Mouse (Mus musculus): ENCODE measurements around the gene Ctnna3. TPM values are rescaled to one million over a fixed set of nuclear protein-coding genes. Genes with fewer than 3 reads are reported as not detected.
"Not testable (repeated sequence)": the region's sequence is repeated elsewhere in the genome, so short reads cannot be mapped to it uniquely, and the experiment has no call there.

Gene Ctnna3
- polyA plus RNA-seq, 1 experiment from 2014 or later: 0.39 TPM

DNA sequence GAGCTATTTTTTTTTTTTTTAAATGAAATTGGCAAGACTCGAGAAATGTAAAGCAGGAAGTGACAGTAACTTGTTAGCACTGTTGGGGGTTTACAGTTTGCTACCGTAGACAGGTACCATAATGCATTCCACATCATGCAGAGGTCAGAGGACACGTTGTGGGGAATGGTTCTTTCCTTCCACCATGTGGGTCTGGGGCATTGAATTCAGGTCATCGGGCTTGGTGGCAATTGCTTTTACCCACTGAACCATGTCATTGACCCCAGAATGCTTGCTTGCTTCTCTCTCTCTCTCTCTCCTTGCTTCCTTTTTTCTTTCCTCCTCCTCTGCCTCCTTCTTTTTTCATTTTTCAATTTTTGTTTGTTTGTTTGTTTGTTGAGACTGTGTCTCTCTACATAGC lies 41.0 kb upstream of the Ctnna3 start:
- no peaks in the 10 kb centered on the region for H3K4me1 ChIP-seq (ENCODE audit: insufficient read depth)
- ATAC-seq (ENCODE audit: insufficient read depth) (no peak), DNase-seq (no peak)
- no peak overlapping the region for H3K27ac ChIP-seq (ENCODE audit: low read depth)
- H3K27me3 ChIP-seq (ENCODE audit: insufficient read depth, low read length): no peaks in the 10 kb centered on the region
- 66% methylated on average over 4 of the region's 4 CpGs for WGBS
- TF ChIP-seq CTCF (IDR thresholded peaks at IDR 0.05; ENCODE audit: low read depth): no peak
- H3K36me3 ChIP-seq (ENCODE audit: insufficient read depth): no peaks in the 10 kb centered on the region
- no peaks in the 10 kb centered on the region for H3K9me3 ChIP-seq (ENCODE audit: low read depth, low read length)
- H3K4me2 ChIP-seq: no peak overlapping the region
- H3K4me3 ChIP-seq (ENCODE audit: low read depth, low read length): no peak overlapping the region
- H3K9ac ChIP-seq: no peak overlapping the region

DNA sequence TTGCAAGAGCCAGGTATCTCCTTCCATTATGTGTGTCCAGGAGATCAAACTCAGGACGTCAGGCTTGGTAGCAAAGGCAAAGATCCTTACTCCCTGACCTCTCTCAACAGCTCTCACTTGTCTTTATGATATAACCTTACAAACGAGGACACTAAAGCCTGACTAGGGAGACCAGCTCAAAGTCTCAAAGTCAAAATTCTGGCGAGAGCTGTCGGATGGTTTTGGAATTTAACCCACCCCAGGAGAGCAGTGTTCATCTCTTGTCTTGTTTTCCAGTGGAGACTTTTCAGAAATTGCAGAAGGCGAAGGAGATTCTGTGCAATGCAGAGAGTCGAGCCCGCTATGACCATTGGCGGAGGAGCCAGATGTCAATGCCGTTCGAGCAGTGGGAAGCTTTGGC lies 32.9 kb upstream of the Ctnna3 start:
- WGBS: 87% methylated on average over 10 of the region's 10 CpGs

DNA sequence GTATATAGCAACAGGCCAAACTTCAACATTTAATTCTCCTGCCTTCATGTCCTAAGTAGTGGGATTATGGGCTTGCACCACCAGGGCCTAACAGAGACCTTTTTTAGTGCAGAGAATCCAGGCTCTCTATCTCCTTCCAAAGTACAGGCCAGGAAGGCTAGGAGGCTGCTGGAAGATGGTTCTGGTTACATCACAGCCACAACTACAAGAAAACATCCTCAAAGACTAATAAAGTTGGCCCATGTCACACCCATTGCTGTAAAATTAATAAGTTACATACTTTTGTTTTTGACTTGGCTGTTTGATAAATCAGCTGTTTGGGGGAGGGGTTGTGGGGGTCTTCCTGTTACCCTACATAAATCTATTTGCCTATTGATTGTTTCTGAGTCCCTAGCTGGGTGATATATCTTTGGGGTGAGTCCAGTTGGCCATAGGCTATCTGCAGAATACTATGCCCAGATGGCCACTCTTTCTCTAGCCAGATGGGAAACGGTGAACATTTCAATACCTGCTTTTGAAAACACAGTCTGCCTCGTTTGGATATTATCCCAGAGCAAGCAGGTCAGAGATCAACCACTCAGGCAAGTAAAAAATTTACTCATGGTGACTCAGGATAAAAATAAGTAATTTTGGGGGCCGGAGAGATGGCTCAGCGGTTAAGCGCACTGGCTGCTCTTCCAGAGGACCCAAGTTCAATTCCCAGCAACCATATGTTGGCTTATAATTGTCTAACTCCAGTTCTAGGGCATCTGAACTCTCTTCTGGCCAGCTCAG lies 27.0 kb upstream of the Ctnna3 start:
- DNase-seq (no peak), ATAC-seq (ENCODE audit: insufficient read depth) (no peak)
- H3K36me3 ChIP-seq (ENCODE audit: insufficient read depth): no peaks in the 10 kb centered on the region
- no peaks in the 10 kb centered on the region for H3K27me3 ChIP-seq (ENCODE audit: insufficient read depth, low read length)
- 76% methylated on average over 5 of the region's 5 CpGs for WGBS
- no peak overlapping the region for H3K9ac ChIP-seq
- H3K4me2 ChIP-seq: no peak overlapping the region
- no peaks in the 10 kb centered on the region for H3K4me1 ChIP-seq (ENCODE audit: insufficient read depth)
- no peak overlapping the region for H3K4me3 ChIP-seq (ENCODE audit: low read depth, low read length)
- TF ChIP-seq CTCF (IDR thresholded peaks at IDR 0.05; ENCODE audit: low read depth): no peak
- no peaks in the 10 kb centered on the region for H3K9me3 ChIP-seq (ENCODE audit: low read depth, low read length)
- no peak overlapping the region for H3K27ac ChIP-seq (ENCODE audit: low read depth)

More for the DNA sequence above, 32.9 kb upstream of the Ctnna3 start:
- no peak overlapping the region for H3K9ac ChIP-seq
- H3K4me1 ChIP-seq (ENCODE audit: insufficient read depth): no peaks in the 10 kb centered on the region
- H3K9me3 ChIP-seq (ENCODE audit: low read depth, low read length): no peaks in the 10 kb centered on the region
- H3K27ac ChIP-seq (ENCODE audit: low read depth): no peak overlapping the region
- DNase-seq (no peak), ATAC-seq (ENCODE audit: insufficient read depth) (no peak)
- no peak for TF ChIP-seq CTCF (IDR thresholded peaks at IDR 0.05; ENCODE audit: low read depth)
- H3K4me2 ChIP-seq: no peak overlapping the region
- H3K36me3 ChIP-seq (ENCODE audit: insufficient read depth): no peaks in the 10 kb centered on the region
- no peak overlapping the region for H3K4me3 ChIP-seq (ENCODE audit: low read depth, low read length)
- H3K27me3 ChIP-seq (ENCODE audit: insufficient read depth, low read length): no peaks in the 10 kb centered on the region

DNA sequence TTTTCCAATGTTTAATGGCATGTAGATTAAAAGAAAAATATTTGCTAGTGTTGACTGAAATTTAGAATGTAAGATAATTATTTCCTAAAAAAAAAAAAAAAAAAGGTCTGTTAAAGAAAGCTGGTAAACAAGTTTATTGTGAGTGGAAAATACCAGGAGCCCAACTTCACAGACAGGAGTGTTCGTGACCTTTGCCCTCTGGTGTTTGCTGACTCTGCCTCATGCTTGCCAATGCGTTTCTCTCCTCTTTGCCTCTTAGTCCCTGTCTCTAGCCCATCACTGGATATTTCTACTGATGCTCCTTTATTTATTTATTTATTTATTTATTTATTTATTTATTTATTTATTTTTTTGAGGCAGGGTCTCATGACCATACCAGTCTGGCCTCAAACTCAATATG lies 26.3 kb upstream of the Ctnna3 start:
- Histone ChIP-seq H3K4me1 (ENCODE audit: insufficient read depth) (no peaks in the 10 kb centered on the region), H3K9ac (no peak overlapping the region), H3K4me3 (ENCODE audit: low read depth, low read length) (no peak overlapping the region), H3K36me3 (ENCODE audit: insufficient read depth) (no peaks in the 10 kb centered on the region), H3K9me3 (ENCODE audit: low read depth, low read length) (no peaks in the 10 kb centered on the region), H3K27ac (ENCODE audit: low read depth) (no peak overlapping the region), H3K27me3 (ENCODE audit: insufficient read depth, low read length) (no peaks in the 10 kb centered on the region), H3K4me2 (no peak overlapping the region)
- DNase-seq (no peak), ATAC-seq (ENCODE audit: insufficient read depth) (no peak)
- WGBS: 72% methylated on average over 2 of the region's 2 CpGs
- TF ChIP-seq CTCF (IDR thresholded peaks at IDR 0.05; ENCODE audit: low read depth): no peak

DNA sequence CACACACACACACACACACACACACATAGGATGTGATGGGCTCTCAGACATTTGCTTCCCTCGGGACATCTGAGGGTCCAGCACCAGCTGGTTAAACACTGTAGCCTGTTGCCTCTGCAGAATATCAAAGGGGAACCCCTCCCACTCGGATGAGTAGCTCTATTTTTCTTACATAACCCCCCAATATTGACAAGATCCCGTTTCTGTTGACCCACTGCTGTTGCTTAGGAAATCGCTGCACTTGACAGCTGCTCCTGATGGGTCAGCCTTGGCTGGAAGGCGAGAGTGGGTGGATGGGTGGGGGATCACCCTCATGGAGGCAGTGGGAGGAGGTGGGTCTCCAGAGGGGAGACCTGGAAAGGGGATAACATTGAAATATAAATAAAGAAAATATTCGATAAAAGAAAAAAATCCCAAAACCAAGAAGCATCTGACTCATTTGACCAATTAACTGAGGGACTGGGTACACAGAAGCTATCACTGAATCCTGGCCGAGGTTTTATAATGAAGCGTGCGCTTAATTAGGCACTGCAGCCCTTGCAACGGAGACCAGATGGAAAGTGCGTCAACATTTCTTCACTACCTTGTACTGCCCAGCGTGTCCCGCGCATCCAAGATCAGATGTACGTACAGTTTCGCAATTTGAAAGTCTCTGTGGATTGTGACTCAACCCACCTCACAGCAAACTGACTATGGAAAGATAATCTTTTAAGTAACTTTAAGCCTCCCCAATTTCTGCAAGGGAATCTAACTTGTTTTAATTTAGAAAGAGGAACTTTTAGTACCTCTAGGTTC lies 19.5 kb upstream of the Ctnna3 start:
- no peak for ATAC-seq (ENCODE audit: insufficient read depth)
- Histone ChIP-seq H3K27me3 (ENCODE audit: insufficient read depth, low read length) (no peaks in the 10 kb centered on the region), H3K9ac (no peak overlapping the region), H3K9me3 (ENCODE audit: low read depth, low read length) (no peaks in the 10 kb centered on the region), H3K4me3 (ENCODE audit: low read depth, low read length) (no peak overlapping the region), H3K36me3 (ENCODE audit: insufficient read depth) (no peaks in the 10 kb centered on the region), H3K4me1 (ENCODE audit: insufficient read depth) (no peaks in the 10 kb centered on the region), H3K4me2 (no peak overlapping the region), H3K27ac (ENCODE audit: low read depth) (no peak overlapping the region)
- no peak for DNase-seq
- no peak for TF ChIP-seq CTCF (IDR thresholded peaks at IDR 0.05; ENCODE audit: low read depth)
- 55% methylated on average over 16 of the region's 16 CpGs for WGBS

DNA sequence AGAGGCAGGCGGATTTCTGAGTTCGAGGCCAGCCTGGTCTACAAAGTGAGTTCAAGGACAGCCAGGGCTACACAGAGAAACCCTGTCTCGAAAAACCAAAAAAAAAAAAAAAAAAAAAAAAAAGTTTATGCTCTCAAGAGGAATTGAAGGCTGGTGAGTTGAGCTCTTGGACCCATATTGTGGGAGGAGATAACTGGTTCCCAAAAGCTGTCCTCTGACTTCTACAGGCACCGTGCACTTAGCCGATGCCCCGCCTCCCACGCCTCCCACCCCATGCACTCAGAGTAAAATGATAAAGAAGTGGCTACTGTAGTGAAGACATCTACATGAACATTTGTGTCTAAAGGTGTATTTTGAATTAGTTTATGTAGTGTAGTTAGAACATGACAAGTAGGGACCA lies 18.2 kb upstream of the Ctnna3 start:
- not testable (repeated sequence) for DNase-seq; H3K36me3 ChIP-seq (ENCODE audit: insufficient read depth); H3K27ac ChIP-seq (ENCODE audit: low read depth); H3K4me2 ChIP-seq; H3K4me3 ChIP-seq (ENCODE audit: low read depth, low read length); H3K9me3 ChIP-seq (ENCODE audit: low read depth, low read length); ATAC-seq (ENCODE audit: insufficient read depth); H3K9ac ChIP-seq; H3K27me3 ChIP-seq (ENCODE audit: insufficient read depth, low read length); H3K4me1 ChIP-seq (ENCODE audit: insufficient read depth)
- 94% methylated on average over 4 of the region's 7 CpGs for WGBS

DNA sequence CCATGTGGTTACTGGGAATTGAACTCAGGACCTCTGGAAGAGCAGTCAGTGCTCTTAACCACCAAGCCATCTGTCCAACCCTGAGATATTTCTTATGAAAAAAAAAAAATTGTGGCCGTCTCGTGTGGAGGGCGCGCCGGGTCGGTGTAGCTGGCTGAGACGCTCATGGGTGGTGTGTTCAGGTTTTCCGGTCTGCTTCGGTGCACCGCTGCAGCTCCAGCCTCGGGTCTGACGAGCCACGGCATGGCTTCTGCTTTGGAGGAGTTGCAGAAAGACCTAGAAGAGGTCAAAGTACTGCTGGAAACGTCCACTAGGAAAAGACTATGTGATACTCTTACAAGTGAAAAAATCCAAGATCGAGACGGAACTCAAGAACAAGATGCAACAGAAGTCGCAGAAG lies 17.1 kb upstream of the Ctnna3 start:
- H3K36me3 ChIP-seq (ENCODE audit: insufficient read depth): no peaks in the 10 kb centered on the region
- ATAC-seq (ENCODE audit: insufficient read depth) (no peak), DNase-seq (no peak)
- H3K27me3 ChIP-seq (ENCODE audit: insufficient read depth, low read length): no peaks in the 10 kb centered on the region
- H3K4me1 ChIP-seq (ENCODE audit: insufficient read depth): no peaks in the 10 kb centered on the region
- 82% methylated on average over 17 of the region's 17 CpGs for WGBS
- H3K4me2 ChIP-seq: no peak overlapping the region
- no peak for TF ChIP-seq CTCF (IDR thresholded peaks at IDR 0.05; ENCODE audit: low read depth)
- no peak overlapping the region for H3K9ac ChIP-seq
- H3K27ac ChIP-seq (ENCODE audit: low read depth): no peak overlapping the region
- H3K4me3 ChIP-seq (ENCODE audit: low read depth, low read length): no peak overlapping the region
- no peaks in the 10 kb centered on the region for H3K9me3 ChIP-seq (ENCODE audit: low read depth, low read length)

Data from lung, embryonic 14.5 days (tissue).